Mouse (Mus musculus) heart, postnatal 10 days (tissue): Measurements from ENCODE around the gene Selenok. TPM values are rescaled to one million over a fixed set of nuclear protein-coding genes. Genes with fewer than 3 reads are reported as not detected.

ENCODE experiments used
- DNase-seq, 2 experiments: peaks; one replicate each; pipeline ENCODE4 v3.0.0; 2021
- intact Hi-C: fragments of 180-260 bp; cut with DNase I; formaldehyde crosslinking; loops from one replicate; pipeline ENCODE4 v1.15.1; 2025
- total RNA-seq, 2 experiments: library from RNA; stranded (reverse); gene quantifications; 2 replicates each; pipeline ENCODE4 v1.2.3; 2021

Gene Selenok
- total RNA-seq, 2 experiments from 2014 or later, result 78.0 to 79.3 TPM

GRCm38 (mm10) chr14:29988337-29988736 lies 20.2 kb downstream of the Selenok start:
- DNase-seq, result no peak
- intact Hi-C loops, result no loop called here

GRCm38 (mm10) chr14:29994976-29995375 lies 26.9 kb downstream of the Selenok start:
- intact Hi-C loops, result no loop called here

DNA sequence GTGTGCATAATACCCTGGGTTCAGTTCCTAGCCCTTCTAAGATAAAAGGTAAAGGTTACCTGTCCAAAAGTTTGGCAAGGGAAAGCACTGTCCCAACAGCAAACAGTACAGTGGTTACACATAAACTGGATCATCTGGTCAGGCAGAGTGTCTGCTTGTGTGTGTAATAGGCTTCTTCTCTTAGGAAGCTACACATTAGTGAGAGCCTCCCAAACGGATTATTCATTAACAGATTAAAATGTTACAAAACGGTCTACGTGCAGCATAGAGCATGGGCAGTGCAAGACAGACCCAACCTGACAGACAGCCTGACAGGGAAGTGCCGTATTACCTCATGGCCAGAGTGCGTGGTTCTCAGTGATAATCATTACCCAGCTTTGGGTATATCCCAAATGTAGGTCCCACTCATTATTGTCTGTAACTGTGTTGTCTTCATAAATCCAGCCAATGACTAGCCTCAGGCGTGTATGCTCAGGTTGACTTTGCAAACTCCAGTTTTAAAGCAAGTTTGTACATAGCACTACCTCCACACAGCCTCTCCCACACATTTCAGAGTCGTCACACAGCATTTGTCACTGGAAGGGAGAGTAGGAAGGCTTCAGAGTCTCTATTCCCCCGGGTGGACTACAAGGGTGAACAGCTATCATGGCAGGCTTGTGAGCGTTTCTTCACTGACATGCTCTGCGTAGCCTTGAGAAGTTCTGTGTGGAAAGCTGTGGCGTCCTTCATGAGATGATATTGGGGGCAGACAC lies 28.1 kb downstream of the Selenok start:
- DNase-seq, result no peak
- intact Hi-C loops, result no loop called here

More at GRCm38 (mm10) chr14:29994976-29995375, 26.9 kb downstream of the Selenok start:
- no peak for DNase-seq

GRCm38 (mm10) chr14:29997345-29997744 lies 29.2 kb downstream of the Selenok start:
- no peak for DNase-seq
- intact Hi-C loops, result no loop called here

DNA sequence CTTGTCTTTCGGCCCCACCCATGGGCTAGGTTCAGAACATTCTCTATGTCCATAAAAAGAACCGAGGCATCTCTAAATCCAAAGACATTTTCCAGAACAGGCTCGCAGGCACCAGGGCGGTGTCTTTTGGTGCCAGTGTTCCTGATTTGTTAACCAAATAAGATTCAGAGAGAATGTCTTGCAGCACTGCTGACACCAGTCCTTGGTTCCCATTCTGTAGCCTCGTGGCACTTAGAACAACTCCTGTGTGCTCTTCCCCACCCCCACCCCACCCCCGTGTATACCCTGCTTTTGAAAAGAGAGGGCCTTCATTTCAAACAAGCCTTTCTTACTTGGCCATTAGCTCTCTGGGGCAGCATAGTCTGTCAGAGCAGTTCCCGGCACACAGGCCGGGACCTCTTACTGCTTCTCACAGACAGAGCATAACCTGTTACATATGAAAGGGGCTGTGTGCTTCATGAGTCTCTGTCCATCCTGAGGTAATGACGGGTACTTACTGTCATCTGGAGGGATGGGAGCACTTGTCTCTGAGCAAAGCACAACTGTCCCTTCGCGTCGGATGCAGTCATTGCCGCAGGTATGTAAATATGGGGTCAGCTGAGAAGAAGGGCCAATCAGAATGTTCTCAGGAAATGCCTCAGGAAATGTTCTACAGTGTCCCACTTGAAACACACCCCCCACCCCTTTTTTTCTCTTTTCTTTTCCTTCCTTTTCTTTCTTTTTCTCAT lies 30.8 kb downstream of the Selenok start:
- intact Hi-C loops, result no loop called here
- no peak for DNase-seq

GRCm38 (mm10) chr14:29999475-29999811 lies 31.3 kb downstream of the Selenok start:
- intact Hi-C loops, result no loop called here
- no peak for DNase-seq

DNA sequence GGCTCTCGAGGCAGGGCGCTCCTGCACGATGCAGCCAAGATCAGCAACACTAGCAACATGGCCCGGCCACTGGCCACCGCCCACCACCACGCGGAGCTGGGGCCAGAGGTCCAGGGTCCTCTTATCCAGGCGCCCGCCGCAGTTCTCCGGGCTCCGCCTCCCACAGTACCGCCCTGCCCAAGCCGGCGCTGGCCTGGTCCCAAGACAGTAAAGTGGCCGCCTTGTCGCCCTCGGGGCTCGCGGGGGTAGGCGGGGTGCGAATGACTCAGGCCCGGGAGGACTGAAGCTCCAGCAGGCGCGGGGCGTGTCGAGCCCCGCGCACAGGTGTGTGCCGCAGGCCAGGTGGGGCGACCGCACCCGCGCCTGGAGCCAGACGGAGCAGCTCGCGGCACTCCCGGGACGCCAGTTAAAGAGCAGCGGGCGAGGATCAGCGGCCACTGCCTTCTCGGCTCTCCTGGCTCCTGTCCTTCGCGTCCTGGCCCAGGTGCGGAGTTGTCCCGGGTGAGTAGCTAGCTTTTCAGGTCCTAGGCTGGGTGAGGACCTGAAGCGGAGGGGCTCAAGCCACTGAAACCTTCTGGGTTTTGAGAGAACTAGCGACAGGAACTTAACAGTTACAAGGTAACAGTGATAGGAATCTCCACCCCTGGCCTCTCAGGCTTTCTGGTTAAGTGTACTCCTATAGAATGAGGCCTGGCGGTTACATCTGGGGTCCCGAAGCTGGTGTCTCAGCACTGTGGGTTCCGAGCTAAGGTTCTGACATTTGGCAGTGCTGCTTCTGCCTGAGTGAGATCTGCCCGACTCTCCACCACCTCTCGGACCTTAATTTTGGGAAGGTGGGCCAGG lies 40.8 kb downstream of the Selenok start, which contains the start of the genes Il17rb and Chdh:
Gene Il17rb, minus strand, starts transcription at position 164 of the 843 bp plus-strand sequence.
Gene Chdh, plus strand, starts transcription at position 291 of the 843 bp plus-strand sequence.
- intact Hi-C loops, result no loop called here
- DNase-seq, result peak; percentile 58 to 62

- intact Hi-C loops, result no loop called here
- peak; percentile 77 to 79 for DNase-seq
Measured at GRCm38 (mm10) chr14:30009864-30010560, 41.9 kb downstream of the Selenok start.

DNA sequence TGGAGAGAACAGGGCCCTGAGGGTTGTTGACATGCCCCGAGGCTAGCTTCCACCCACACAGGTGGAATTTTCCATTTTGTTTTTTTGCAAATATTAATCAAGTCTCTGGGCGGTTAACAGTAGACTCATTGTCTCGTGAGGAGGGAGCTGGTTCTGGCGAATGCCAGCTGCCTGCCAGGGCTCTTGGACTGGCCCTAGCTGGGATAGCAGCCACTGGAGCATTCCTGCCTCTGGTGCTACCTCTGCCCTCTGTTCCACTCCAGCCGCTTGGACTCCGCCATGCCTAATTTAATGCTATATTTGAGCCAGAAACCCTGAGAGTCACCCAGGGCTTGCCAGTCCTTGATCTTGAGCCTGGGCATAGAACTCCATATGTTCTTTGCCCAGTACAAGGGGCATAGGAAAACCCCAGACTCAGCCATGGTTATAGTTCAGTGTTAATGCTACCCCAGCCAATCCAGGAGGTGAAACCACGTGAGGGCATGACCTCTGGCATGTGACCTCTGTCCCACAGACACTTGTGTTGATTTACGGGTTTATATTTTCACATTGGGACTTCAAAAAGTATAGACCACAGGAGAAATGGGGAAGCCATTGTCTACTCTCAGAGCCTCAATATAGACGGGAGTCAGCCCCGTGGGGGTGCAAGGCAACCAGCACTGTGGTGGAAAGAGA lies 43.9 kb downstream of the Selenok start:
- intact Hi-C loops, result no loop called here
- DNase-seq, result no peak

GRCm38 (mm10) chr14:30014487-30014886 lies 46.4 kb downstream of the Selenok start:
- intact Hi-C loops, result no loop called here
- no peak for DNase-seq

DNA sequence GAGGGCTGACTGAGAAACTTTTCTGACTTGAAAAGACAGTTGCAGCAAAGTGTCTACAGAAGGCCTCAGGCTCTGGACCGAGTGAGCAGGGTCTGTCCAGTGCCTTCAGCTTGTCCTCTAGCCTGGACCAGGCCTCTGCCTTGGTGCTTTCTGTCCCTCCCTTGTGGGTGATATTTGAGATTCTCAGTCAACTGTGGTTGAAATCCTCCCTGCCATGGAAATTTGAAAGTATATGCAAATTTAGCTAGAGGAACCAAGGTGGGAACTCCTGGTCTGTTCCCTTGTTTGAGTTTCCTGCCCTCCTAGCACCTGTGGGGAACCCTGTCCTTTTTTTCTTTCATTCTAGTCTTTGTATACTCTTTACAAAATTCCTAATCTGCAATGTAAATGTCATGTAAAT lies 46.9 kb downstream of the Selenok start:
- no peak for DNase-seq
- intact Hi-C loops, result no loop called here

GRCm38 (mm10) chr14:30016666-30017065 lies 48.6 kb downstream of the Selenok start:
- no peak for DNase-seq
- intact Hi-C loops, result no loop called here

GRCm38 (mm10) chr14:30017794-30018462 lies 49.8 kb downstream of the Selenok start:
- intact Hi-C loops, result no loop called here
- DNase-seq, result no peak

- intact Hi-C loops, result no loop called here
Measured at GRCm38 (mm10) chr14:30018463-30018801, 50.3 kb downstream of the Selenok start.

DNA sequence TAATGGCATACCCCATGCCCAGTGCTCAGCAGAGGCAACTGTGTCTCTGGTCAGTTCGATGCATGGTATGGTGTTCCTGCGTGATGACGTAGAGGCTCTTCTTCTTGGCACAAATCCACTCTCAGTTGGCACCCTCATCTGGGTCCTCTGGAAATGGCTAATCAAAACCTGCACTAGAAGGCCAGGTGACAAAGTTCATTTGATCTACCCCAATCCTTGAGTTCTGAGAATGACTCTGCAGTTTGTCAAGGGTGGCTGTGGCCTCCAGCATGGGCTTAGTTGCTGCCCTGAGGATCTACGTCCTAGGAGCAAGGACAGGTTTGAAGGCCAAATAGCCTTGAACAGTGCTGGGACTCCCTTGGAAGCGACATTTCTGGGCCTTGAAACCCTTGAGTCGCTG lies 50.7 kb downstream of the Selenok start:
- no peak for DNase-seq

More at GRCm38 (mm10) chr14:30018463-30018801, 50.3 kb downstream of the Selenok start:
- no peak for DNase-seq

DNA sequence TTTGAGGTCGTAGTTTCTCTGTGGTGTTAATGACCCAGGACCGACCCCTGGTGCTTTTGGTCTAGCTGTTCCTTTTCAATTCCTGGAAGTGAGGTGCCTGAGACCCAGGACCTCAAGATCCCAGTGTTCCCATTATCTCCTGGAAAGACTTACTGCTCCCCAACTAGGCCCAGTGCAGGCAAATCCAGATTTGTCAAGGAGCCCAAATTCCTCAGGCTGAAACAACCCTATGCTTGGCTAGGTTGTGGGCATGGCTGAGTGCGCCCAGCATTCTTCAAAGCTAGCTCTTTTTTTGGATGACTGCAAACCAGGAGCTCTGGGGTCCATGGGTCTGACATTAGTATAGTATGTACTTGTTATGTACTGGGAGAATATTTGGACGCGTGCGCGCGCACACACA lies 51.3 kb downstream of the Selenok start:
- intact Hi-C loops, result no loop called here
- no peak for DNase-seq

More for the DNA sequence above, 50.7 kb downstream of the Selenok start:
- intact Hi-C loops, result no loop called here

DNA sequence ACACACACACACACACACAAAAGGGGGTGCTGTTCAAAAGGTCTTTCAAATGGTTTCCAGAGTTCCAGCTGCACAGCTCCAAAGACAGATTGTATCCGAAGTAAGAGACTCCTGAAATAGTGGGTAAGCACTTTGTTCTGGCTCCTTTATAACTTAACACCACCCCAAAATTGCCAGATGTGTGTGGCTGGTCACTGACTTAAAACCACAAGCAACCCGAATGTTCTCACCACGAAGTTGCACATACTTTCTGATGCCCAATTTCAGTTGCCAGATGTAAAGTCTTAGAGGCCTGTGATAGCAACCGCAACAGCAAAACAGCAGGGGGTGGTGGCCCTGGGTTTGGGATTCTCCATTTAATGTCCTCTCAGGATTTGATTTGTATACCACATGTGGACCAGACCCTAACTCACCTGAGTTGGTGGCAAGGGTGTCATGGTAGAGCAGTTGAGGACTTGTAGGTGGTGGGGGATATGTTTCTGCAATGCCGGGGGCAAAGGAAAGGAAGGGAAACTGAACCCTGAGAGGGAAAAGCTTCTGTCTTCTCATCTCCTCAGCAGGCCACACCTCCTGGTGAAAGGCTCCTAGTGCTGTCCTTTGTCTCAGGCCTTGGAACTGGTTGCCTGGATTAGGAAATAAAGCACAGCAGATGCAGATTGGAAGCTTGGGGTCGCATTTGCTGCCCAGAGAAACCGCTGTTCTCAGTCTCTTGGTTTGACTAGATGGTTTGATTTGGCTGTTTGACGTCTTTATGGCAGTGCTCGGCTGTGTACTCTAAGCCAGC lies 51.9 kb downstream of the Selenok start:
- no peak for DNase-seq
- intact Hi-C loops, result no loop called here

- intact Hi-C loops, result no loop called here
- no peak for DNase-seq
Measured at GRCm38 (mm10) chr14:30022471-30022870, 54.4 kb downstream of the Selenok start.

DNA sequence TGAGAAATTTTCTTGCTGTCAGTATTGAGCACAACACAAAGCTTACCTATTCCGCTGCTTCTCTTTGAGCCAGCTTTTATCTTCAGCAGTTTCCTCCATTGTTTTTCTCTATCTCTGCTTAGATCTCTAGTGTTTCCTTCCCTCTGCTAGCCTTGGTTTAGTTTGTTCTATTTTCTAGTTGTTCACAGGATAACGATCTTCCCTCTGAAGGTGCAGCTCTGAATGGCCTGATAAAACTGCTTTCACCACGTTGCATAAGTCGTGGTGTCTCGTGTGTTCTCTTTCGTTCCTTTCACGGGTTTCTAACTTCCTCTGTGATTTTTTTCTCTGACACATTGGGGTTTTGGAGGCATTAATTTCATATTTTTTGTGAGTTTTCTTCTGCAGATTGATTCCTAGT lies 56.3 kb downstream of the Selenok start:
- no peak for DNase-seq
- intact Hi-C loops, result no loop called here
